Mouse (Mus musculus): ENCODE results near the gene Tgfb1. TPM values are rescaled to one million over a fixed set of nuclear protein-coding genes. Genes with fewer than 3 reads are reported as not detected.
A peak's percentile ranks its signal among the peaks of the same experiment; 100 is the strongest.

Tgfb1 gene
- polyA plus RNA-seq, 1 experiment from 2014 or later, result 6.1 TPM

DNA sequence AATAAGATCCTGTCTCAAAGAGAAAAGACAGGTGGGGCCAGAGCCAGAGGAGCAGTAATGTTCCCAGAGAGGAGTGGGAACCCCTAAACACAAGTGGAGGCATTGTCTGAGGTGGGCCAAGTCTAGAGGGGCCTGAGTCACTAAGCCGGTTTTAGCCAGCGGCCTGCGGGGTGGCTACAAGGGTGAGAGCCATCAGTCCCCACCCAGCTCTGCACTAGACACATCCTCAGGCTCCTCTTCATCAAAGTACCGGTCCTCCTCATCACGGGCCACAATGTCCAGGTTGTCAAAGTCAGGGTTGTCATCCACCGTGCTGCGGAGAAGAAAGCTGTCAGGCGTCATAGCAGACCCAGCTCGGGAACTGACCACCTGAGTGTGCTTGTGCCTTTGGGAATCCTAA lies 26.0 kb downstream of the Tgfb1 start:
- Histone ChIP-seq H3K36me3 (replicated peaks; ENCODE audit: insufficient read depth, low read length) (peaks cover 33% of the 10 kb centered on the region), H3K27ac (ENCODE audit: low read depth) (no peak overlapping the region), H3K27me3 (ENCODE audit: insufficient read depth, low read length) (no peaks in the 10 kb centered on the region), H3K4me1 (ENCODE audit: insufficient read depth) (peaks cover 27% of the 10 kb centered on the region), H3K9me3 (ENCODE audit: low read length) (no peaks in the 10 kb centered on the region), H3K9ac (replicated peaks) (no peak overlapping the region), H3K4me3 (ENCODE audit: low read depth, low read length) (no peak overlapping the region), H3K4me2 (ENCODE audit: low read depth, low read length) (no peak overlapping the region)
- WGBS (ENCODE audit: insufficient replicate concordance), result 82% methylated on average over 9 of the region's 9 CpGs
- no peak for DNase-seq
- TF ChIP-seq EP300 (IDR thresholded peaks at IDR 0.05; ENCODE audit: low read depth) (no peak), CTCF (IDR thresholded peaks at IDR 0.05; ENCODE audit: low read depth) (no peak)
- no peak for ATAC-seq

DNA sequence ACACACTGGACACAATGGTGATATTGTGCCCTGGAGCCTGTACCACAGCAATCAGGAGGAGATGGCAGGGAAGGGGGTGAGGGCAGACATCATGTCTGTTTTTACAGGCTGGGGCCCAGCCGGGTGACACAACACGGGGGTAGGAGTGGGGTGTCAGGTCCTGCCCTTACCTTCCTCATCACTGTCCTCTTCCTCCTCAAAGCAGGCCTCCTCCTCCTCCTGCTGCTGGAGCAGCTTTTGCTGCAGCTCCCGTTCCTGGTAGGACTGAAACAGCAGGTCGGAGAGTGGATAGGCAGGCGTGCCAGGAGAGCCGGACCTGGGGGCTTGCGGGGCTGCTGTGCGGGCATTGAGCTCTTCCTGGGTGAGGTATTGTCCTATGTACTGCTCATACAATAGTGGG lies 27.8 kb downstream of the Tgfb1 start:
- ATAC-seq (no peak), DNase-seq (no peak)
- Histone ChIP-seq H3K36me3 (replicated peaks; ENCODE audit: insufficient read depth, low read length) (peaks cover 33% of the 10 kb centered on the region), H3K27me3 (ENCODE audit: insufficient read depth, low read length) (no peaks in the 10 kb centered on the region), H3K4me1 (ENCODE audit: insufficient read depth) (peaks cover 35% of the 10 kb centered on the region), H3K9ac (replicated peaks) (no peak overlapping the region), H3K4me2 (ENCODE audit: low read depth, low read length) (no peak overlapping the region), H3K9me3 (ENCODE audit: low read length) (no peaks in the 10 kb centered on the region), H3K4me3 (ENCODE audit: low read depth, low read length) (no peak overlapping the region), H3K27ac (ENCODE audit: low read depth) (no peak overlapping the region)
- 92% methylated on average over 8 of the region's 8 CpGs for WGBS (ENCODE audit: insufficient replicate concordance)
- no peak for TF ChIP-seq CTCF (IDR thresholded peaks at IDR 0.05; ENCODE audit: low read depth)
- TF ChIP-seq EP300 (IDR thresholded peaks at IDR 0.05; ENCODE audit: low read depth), result no peak

DNA sequence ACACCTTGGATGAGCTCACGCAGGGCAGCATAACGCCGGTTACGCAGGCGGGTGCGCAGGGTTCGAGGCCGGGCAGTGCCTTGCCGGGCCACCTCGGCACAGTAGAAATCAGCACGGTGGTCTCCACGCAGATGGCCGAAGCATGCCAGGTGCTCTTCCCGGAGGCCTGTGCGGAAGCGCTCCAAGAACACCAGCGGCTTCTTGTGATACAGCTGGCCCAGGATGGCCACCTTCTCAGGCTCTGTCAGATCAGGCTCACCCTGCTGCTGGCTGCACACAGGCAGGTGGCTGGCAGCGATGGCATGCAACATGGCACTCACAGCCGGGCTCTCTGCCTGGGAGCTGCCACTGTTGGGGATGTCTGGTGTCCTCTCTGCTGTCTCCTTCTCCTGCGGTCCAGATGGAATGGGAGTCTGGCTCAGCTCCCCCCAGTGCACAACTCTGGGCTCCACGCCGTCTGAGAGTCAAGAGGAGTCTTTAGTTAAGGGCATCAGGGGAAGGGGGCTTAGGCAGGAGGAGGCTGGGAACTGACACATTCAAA lies 29.0 kb downstream of the Tgfb1 start:
- Histone ChIP-seq H3K4me3 (ENCODE audit: low read depth, low read length) (no peak overlapping the region), H3K4me2 (ENCODE audit: low read depth, low read length) (no peak overlapping the region), H3K9me3 (ENCODE audit: low read length) (no peaks in the 10 kb centered on the region), H3K27me3 (ENCODE audit: insufficient read depth, low read length) (no peaks in the 10 kb centered on the region), H3K4me1 (ENCODE audit: insufficient read depth) (peaks cover 24% of the 10 kb centered on the region), H3K27ac (ENCODE audit: low read depth) (no peak overlapping the region), H3K9ac (replicated peaks) (no peak overlapping the region), H3K36me3 (replicated peaks; ENCODE audit: insufficient read depth, low read length) (peaks cover 40% of the 10 kb centered on the region)
- 95% methylated on average over 22 of the region's 22 CpGs for WGBS (ENCODE audit: insufficient replicate concordance)
- no peak for ATAC-seq
- TF ChIP-seq EP300 (IDR thresholded peaks at IDR 0.05; ENCODE audit: low read depth) (no peak), CTCF (IDR thresholded peaks at IDR 0.05; ENCODE audit: low read depth) (no peak)
- DNase-seq, result no peak

DNA sequence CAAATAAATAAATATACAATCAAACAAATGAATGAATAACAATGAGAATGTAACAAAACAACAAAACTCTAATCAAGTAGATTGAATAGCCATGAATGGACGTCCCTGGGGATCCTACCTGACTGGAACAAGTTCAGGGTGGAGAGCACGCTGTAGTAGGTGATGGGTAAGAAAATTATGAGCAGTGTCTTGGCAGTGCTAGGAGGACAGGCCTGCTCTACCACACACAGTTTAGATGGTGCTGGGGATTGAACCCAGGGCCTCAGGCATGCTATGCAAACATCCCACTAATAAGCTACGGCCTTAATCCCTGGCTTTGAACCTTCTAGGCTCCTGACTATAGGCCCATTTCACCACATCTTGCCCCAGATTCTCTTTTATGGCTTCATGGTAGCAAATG lies 30.7 kb downstream of the Tgfb1 start:
- DNase-seq, result no peak
- Histone ChIP-seq H3K4me2 (ENCODE audit: low read depth, low read length) (peak overlapping the region; percentile 85), H3K9ac (replicated peaks) (no peak overlapping the region), H3K27me3 (ENCODE audit: insufficient read depth, low read length) (no peaks in the 10 kb centered on the region), H3K27ac (ENCODE audit: low read depth) (no peak overlapping the region), H3K36me3 (replicated peaks; ENCODE audit: insufficient read depth, low read length) (peaks cover 50% of the 10 kb centered on the region), H3K4me3 (ENCODE audit: low read depth, low read length) (0 out of 2 replicates have a peak overlapping the region, but pooled peaks have one; percentile 90), H3K9me3 (ENCODE audit: low read length) (no peaks in the 10 kb centered on the region), H3K4me1 (ENCODE audit: insufficient read depth) (peaks cover 14% of the 10 kb centered on the region)
- 84% methylated on average over 3 of the region's 3 CpGs for WGBS (ENCODE audit: insufficient replicate concordance)
- no peak for TF ChIP-seq CTCF (IDR thresholded peaks at IDR 0.05; ENCODE audit: low read depth)
- no peak for TF ChIP-seq EP300 (IDR thresholded peaks at IDR 0.05; ENCODE audit: low read depth)
- no peak for ATAC-seq

DNA sequence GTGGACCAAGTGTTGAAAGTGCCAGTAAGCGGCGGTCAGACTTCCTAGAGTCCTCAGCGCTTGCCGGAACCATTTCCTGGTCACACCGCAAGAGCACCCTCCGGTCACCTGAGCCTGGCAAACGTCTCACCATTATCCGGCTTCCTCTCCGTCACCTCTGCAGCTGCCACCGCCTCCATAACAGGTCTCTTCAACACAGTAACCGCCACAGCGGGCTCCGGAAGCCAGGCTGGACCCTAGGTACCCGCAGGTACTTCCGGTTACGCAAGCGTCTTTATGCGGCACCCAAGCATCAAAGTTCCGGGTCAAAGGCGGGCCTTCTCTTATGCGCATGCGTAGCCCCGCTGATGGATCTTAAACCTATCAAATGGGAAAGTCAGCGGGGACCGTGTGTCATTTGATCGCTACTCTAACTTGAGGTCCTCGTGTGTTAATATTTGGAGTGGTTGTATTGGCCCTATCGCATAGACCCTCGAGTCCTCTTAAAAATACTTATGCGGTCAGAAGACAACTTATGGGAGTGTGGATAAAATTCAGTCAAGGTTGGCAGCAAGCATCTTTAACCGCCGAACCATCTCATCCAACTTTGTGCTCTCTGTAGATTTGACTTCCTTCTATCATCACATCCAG lies 32.1 kb downstream of the Tgfb1 start, which contains the start of gene Ccdc97:
TSS of gene Ccdc97 (minus strand) at position 301 of the 630 bp plus-strand sequence.
- Histone ChIP-seq H3K27me3 (ENCODE audit: insufficient read depth, low read length) (no peaks in the 10 kb centered on the region), H3K4me1 (ENCODE audit: insufficient read depth) (peaks cover 14% of the 10 kb centered on the region), H3K4me3 (ENCODE audit: low read depth, low read length) (peak within 1 kb of the TSS; percentile 90), H3K27ac (ENCODE audit: low read depth) (peak within 1 kb of the TSS; percentile 95), H3K9me3 (ENCODE audit: low read length) (no peaks in the 10 kb centered on the region), H3K4me2 (ENCODE audit: low read depth, low read length) (peak within 1 kb of the TSS; percentile 85), H3K36me3 (replicated peaks; ENCODE audit: insufficient read depth, low read length) (peaks cover 52% of the 10 kb centered on the region), H3K9ac (replicated peaks) (peak within 1 kb of the TSS; percentile 87)
- DNase-seq, result peak; percentile 92
- WGBS (ENCODE audit: insufficient replicate concordance), result 3% methylated on average over 32 of the region's 32 CpGs
- TF ChIP-seq EP300 (IDR thresholded peaks at IDR 0.05; ENCODE audit: low read depth) (peak; percentile 64; the same call in 1 of the 2 replicates), CTCF (IDR thresholded peaks at IDR 0.05; ENCODE audit: low read depth) (peak; percentile 10; the same call in 1 of the 2 replicates)
- ATAC-seq, result peak; percentile 86

DNA sequence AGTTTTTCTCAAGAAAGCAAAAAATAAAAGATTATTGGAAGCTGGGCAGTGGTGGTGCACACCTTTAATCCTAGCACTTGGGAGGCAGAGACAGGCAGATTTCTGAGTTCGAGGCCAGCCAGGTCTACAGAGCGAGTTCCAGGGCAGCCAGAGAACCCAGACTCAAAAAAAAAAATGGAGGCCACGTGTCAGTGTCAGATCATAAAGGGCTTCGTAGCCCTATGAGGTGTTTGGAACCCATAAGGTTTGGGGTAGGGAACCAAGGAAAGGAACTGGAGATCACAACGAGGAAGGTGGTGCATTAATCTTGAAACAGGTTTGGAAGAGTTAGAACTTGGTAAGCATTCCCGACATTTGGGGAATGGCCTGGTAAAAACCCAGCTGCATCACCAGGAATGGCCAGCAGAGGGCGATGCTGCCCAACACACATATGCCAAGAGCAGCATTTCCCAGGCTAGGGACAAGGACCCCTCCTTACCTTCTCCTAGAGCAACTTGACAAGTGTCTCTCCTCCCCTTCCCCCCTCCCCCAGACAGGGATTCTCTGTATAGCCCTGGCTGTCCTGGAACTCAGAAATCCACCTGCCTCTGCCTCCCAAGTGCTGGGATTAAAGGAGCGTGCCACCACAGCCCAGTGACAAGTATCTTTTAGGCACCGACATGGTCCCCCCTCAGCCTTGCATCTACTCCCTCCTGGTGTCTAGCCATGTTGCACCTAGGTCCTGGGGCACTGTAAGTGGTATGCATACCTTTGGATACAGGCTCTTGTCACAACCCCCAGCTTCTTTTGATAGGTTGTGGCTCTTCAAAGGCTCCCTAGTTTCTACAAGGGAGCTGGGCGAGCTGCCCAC lies 33.2 kb downstream of the Tgfb1 start:
- H3K4me3 ChIP-seq (ENCODE audit: low read depth, low read length), result no peak overlapping the region
- no peak overlapping the region for H3K9ac ChIP-seq (replicated peaks)

More for the DNA sequence above, 33.2 kb downstream of the Tgfb1 start:
- DNase-seq (peak; percentile 84), ATAC-seq (no peak)
- whole genome bisulfite sequencing (ENCODE audit: insufficient replicate concordance), result 54% methylated on average over 10 of the region's 10 CpGs
- H3K9me3 ChIP-seq (ENCODE audit: low read length), result no peaks in the 10 kb centered on the region
- TF ChIP-seq CTCF (IDR thresholded peaks at IDR 0.05; ENCODE audit: low read depth), result peak; percentile 96
- TF ChIP-seq EP300 (IDR thresholded peaks at IDR 0.05; ENCODE audit: low read depth), result no peak
- peak overlapping the region; percentile 95 for H3K27ac ChIP-seq (ENCODE audit: low read depth)
- H3K27me3 ChIP-seq (ENCODE audit: insufficient read depth, low read length), result no peaks in the 10 kb centered on the region
- H3K4me2 ChIP-seq (ENCODE audit: low read depth, low read length), result no peak overlapping the region; the same call in 1 of the 2 replicates
- H3K36me3 ChIP-seq (replicated peaks; ENCODE audit: insufficient read depth, low read length), result peaks cover 53% of the 10 kb centered on the region
- H3K4me1 ChIP-seq (ENCODE audit: insufficient read depth), result peaks cover 14% of the 10 kb centered on the region
